Mouse (Mus musculus) spleen, adult 12 weeks (tissue): Measurements from ENCODE around the gene Igf2bp3.
"Not testable (repeated sequence)": the region's sequence is repeated elsewhere in the genome, so short reads cannot be mapped to it uniquely, and the experiment has no call there.

Experiments used
- DNase-seq: peaks from one replicate; pipeline ENCODE4 v3.0.0; 2022; ENCODE audit warnings: low spot score

The Igf2bp3 gene

GRCm38 (mm10) chr6:49214928-49215747 lies at the start of gene Igf2bp3:
Gene Igf2bp3, minus strand, starts transcription at chr6:49214957.
- no peak for DNase-seq

DNA sequence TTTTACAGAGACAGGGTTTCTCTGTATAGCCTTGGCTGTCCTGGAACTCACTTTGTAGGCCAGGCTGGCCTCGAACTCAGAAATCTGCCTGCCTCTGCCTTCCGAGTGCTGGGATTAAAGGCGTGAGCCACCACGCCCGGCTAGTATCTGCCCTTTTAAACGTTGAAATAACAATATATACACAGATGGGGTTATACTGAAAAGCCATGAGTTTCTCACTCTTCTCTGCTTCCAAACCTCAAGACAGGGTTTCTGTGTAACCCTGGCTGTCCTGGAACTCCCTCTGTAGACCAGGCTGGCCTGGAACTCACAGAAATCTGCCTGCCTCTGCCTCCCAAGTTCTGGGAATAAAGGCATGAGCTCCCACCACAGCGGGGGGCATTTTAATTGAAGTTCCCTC lies 49.7 kb upstream of the Igf2bp3 start:
- not testable (repeated sequence) for DNase-seq

DNA sequence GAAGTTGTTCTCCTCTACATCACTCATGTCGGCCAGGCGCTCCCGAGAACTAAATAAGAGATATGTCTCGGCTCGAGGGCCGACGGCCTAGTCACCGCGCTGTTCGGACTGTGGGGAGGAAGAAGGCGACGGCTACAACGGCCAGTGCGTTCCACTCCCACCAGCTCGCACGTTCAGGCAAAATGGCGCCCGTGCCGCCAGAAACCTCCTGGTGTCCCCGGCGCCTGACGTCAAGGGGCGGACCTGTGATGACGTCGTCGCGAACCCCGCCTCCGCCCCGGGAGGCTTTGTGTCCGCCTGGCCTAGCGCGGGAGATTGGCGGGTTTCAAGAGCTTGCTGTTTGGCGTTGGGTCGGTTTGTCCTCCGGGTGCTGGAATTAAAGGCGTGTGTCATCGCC lies 49.1 kb upstream of the Igf2bp3 start, which contains the start of gene Tra2a:
TSS of gene Tra2a (minus strand) at position 187 of the 397 bp plus-strand sequence.
- peak; percentile 94 for DNase-seq

DNA sequence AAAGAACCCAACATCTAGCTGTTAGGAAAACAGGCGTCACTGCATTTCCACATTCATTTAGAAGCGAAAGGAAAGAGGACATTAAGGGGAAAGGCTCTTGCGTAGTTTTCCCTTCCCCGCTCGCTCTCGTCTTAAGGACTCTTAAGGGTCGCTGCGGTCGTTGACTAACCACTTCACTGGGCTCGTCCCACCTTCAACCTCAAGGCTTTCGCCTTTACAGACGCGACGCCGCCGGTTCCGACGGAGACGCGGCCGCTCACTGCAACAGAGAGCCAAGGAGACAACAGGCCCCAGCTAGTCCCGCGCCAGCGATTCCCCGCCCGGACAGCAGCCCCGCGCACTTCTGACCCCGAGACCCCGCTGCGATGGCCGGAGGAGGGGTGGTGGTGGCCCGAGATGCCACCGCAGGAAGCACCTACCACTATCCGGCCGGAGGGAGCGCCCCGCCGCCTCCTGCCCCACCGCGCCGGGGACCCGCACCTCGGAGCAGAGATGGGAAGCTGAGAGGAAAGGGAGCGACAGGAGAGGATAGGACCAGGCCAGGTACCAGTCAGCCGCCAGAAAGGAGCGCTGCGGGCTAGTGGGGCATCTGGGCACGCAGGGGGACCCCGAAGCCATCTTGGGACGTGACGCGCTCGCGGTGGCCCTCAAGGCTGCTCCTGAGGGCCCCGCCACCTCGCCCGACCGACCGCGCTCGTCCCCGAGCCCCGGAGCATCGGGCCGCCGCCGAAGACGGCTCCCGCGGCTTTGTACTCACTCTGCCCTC lies 48.5 kb upstream of the Igf2bp3 start:
- peak; percentile 59 for DNase-seq

GRCm38 (mm10) chr6:49262421-49262820 lies 47.7 kb upstream of the Igf2bp3 start:
- DNase-seq: no peak

DNA sequence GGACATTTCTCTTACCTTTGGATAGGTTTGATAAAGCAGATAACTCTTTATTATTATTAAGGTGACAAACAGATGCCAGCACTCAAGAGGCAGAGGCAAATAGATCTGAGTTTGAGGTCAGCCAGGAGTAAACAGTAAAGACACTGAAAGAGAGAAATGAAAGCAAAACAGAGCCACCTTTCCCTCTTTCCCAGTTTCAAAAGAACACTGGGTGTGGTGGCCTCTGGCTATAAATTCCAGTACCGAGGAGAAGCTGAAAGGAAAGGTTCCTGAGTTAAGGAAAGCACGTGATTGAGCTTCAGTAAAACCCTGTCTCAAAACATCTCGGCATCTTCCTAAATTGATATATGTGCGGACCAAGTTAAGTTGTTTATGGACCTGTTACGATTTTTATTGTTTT lies 45.0 kb upstream of the Igf2bp3 start:
- DNase-seq: no peak

- DNase-seq: no peak
Measured at GRCm38 (mm10) chr6:49257880-49258279, 43.1 kb upstream of the Igf2bp3 start.

- no peak for DNase-seq
Measured at GRCm38 (mm10) chr6:49252207-49252606, 37.5 kb upstream of the Igf2bp3 start.

- no peak for DNase-seq
Measured at GRCm38 (mm10) chr6:49251199-49251598, 36.4 kb upstream of the Igf2bp3 start.

DNA sequence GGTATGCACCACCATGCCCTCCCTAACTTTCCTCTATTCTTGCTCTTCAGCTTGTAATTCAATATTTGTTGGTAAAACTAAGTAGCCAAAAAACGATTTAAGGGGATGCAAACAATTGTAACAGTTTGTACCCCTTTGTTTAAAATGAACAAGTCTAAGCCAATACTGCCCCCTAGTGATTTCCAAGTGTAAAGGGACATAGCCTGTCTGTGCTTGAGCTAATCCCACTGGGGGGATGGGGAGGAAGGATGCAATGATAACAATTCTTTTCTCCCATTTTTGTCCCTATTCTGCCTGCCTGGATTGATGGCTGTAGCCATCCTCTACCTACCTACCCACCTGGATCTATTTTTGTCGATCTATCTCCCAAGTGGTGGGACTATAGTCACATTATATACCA lies 32.5 kb upstream of the Igf2bp3 start:
- DNase-seq: no peak

DNA sequence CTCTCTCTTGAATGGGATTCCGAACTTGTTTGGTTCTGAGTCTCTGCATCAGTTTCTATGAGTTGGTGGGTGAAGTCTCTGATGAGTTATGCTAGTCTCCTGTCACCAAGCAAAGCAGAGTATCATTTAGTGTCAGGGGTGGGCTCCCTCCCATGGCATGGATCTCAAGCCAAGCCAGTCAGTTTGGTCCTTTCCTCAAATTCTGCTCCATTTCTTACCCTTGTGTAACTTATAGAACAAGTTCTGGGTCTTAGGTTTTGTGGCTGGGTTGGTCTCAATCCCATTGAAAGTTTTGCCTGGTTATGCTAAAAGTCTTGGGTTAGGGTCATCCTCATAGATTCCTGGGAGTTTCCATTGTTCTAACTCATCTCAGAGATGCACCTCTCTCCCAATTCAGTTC lies 27.6 kb upstream of the Igf2bp3 start:
- no peak for DNase-seq

DNA sequence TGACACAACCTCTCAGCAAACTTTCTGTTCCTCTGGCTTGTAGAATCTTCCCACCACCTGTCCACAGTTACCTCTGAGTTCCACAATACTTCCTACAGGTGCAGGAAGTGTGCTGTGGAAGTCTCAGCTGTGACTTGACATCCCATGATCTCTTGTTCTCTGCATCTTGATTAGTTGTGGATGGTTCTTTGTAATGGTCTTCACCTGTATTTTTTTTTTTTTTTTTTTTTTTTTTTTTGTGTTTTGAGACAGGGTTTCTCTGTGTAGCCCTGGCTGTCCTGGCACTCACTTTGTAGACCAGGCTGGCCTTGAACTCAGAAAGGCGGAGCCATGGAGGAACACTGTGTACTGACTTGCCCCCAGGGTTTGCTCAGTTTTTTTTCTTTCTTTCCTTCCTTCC lies 26.8 kb upstream of the Igf2bp3 start:
- no peak for DNase-seq

- DNase-seq: peak; percentile 100
Measured at GRCm38 (mm10) chr6:49236331-49236730, 21.6 kb upstream of the Igf2bp3 start.

- no peak for DNase-seq
Measured at GRCm38 (mm10) chr6:49233356-49233755, 18.6 kb upstream of the Igf2bp3 start.

DNA sequence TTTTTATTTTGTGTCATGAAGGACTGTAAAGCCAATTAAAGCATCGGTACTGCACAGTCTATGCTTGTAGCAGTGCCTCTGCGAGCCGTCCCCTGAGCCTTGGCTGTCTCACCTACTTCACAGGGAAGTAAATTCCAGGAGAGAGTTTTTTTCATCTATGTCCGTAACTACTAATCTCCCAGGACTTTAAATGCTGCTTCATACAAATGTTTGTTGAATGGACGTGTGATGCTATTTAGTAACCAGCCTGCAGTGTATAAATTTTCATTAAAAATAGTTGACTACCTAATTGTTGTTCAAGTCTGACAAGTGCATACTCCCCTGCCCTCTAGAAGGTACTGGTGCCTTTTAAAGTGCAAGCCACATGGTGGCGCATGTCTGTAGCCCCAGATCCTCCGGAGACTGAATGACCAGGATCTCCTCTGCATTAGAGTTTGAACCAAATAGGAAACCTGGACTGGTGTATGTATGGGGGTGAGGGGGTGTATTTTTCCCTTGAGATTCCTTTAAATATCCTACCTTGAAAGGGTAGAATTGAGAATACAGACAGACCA lies 13.4 kb upstream of the Igf2bp3 start:
- DNase-seq: no peak

DNA sequence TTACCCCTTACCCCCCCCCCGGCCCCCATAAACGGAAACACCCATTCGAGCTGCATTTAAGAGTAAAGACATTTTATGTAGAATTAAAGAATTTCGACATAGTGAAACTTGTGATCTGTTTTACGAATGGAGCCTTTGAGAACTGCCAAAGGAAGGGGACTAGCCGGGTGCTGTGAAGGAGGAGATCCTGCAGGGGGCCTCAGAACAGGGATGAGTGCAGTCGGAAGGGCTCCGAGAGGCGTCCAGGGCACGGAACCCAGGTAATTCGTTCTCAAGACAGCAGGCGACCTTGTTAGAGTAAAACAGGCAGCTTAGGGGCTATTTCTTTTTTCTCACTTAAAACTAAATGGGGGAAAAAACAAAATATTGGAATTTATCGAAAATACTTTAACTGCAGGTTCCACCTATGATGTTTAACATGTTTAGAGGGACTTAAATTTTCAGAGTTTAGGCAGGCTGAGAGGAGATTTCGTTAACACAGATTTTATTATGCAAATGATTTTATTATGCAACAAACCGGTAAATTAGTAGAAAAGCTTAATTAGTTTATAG lies 12.5 kb upstream of the Igf2bp3 start:
- DNase-seq: no peak

- DNase-seq: no peak
Measured at GRCm38 (mm10) chr6:49225728-49226123, 11.0 kb upstream of the Igf2bp3 start.

DNA sequence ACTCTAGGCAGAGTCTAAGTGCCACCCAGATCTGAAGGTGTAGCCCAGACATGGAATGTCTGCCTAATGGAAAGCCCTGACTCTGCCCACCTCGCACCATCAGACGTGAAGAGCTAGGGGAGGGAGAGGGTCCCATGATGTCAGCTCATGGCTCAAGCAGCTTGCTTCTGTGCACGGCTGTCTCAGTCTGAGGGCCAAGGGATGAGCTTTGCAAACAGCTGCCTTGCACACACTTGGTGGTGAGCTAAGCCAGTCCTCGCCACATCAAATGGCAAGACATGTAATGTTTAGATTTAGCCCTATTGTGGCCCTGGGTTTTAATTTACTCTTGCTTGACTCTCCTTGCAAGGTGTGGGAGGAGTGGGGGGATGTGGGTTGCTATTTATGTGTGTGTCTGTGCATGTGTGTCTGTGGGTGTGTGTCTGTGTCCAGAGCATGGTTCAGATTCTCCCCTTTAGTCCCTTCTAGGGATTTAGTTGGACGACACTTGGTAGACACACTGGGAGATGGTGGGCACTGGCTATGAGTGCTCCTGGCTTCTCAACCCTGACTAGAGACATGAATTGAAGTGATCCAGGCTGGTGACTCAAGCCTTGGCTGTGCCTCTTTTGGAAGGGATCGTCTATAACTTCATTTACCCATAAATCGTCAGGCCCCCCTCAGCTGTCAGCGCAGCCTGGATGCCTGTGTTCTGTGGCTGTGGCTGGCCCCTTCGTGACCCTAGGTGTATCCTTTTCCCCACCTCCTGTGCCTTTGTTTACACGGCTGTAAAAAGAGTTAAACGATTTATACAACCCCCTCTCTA lies 10.4 kb upstream of the Igf2bp3 start:
- DNase-seq: no peak

DNA sequence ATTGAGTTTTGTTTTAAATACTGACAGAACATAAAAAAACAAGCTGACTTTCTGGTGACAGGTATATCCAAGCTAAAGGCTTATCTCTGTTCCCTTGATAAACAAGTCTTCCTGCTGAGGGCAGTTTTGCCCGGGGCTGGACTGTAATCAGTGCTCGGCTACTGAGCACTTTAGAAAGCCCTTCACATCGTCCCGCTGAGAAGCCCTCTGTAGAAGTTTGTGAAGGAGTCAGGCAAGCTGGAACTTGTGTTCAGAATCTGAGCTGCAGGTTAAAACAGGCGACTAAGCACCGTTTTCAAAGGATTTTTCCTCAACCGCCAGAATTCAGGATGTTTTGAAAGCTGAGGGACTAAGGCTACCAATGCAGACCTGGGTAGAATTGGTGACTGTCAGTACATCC lies 7.1 kb upstream of the Igf2bp3 start:
- no peak for DNase-seq

DNA sequence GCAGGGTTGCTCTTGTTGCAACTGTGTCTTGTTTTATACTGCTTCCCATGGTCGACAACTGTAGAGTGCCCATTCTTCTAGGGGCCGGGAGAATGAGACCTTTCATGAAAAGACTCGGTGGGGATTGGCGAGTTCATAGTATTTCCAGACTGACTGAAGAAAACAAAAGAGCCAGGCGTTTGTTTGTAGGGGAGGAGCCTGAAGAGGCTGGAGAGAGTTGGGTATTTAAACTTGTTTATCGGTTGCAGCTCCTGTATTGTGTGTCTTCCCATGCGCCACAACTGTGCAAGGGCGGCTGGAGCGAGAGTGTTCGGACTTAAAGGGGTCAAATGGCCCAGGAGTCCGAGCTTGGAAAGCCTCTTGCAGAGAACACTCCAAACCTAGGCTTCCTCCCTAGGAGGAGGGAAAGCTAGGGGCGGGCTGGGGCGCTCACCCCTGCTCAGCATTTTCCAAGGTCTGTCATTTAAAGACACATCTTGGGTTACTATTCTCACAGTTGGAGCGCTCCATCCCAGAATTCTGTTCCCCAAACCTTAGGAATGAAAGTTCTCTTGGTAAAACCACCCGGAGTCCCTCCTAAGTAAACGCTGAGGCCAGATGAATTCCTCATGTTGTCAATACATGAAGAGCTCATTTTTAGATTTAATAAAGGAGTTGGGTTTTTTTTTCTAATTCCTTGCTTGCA lies 5.3 kb upstream of the Igf2bp3 start:
- no peak for DNase-seq

GRCm38 (mm10) chr6:49219001-49219560 lies 4.3 kb upstream of the Igf2bp3 start:
- DNase-seq: no peak
